Mouse (Mus musculus) olfactory bulb, adult 2 months (tissue): ENCODE results near the gene Barhl2.

Source experiments
- CTCF ChIP-seq: fragments of 200-500 bp; IDR thresholded peaks from 2 replicates; pipeline ENCODE4 v1.5.1; 2012; ENCODE audit warnings: low read depth, mild to moderate bottlenecking, low read length, moderate library complexity; ENCODE audit not compliant: insufficient read depth
- POLR2A ChIP-seq: fragments of 200-500 bp; IDR thresholded peaks from 2 replicates; pipeline ENCODE4 v1.6.1; 2012; ENCODE audit warnings: mild to moderate bottlenecking, low read depth, low read length, moderate library complexity; ENCODE audit not compliant: insufficient read depth

DNA sequence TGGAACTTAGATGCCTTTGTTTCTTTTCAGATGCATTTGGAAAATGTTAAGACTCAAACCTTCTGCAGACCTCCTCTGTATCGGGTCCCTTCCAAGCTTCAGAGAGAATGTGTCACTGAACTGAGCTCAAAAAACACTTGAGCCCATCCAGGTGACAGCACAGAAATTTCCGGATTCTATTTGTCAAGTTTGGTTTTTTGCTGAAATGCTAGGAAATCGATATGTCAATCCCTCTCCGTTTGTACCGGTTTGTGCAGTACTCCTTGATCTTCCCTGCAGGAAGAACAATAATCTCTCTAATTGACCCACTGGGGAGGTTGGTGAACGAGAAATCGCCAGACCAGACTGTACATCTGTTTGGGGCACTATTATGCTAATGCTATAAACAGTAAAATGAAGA is 2.0 kb downstream of the Barhl2 start:
- TF ChIP-seq CTCF (no peak), POLR2A (no peak)
